Mouse (Mus musculus) embryonic facial prominence, embryonic 13.5 days (tissue): ENCODE results near the gene Bcl2l15. TPM values are rescaled to one million over a fixed set of nuclear protein-coding genes. Genes with fewer than 3 reads are reported as not detected.
A peak's percentile ranks its signal among the peaks of the same experiment; 100 is the strongest.
"Not testable (repeated sequence)": the region's sequence is repeated elsewhere in the genome, so short reads cannot be mapped to it uniquely, and the experiment has no call there.

Source experiments
- ATAC-seq: fragments of 200-750 bp; cut with Nextera tagmentation; 2 replicates; pipeline ENCODE4 v1.8.0; 2017; ENCODE audit warnings: low read depth; ENCODE audit not compliant: insufficient number of reproducible peaks, insufficient read depth, low FRiP score, low TSS enrichment
- H3K27ac ChIP-seq: fragments of 300-500 bp; sonication (generic); 2 replicates; pipeline ENCODE4 v1.5.1; 2015; ENCODE audit warnings: moderate library complexity, mild to moderate bottlenecking, inconsistent platforms
- H3K27me3 ChIP-seq: fragments of 300-500 bp; sonication (generic); 2 replicates; pipeline ENCODE4 v1.6.1; 2015; ENCODE audit warnings: mild to moderate bottlenecking, inconsistent platforms
- H3K36me3 ChIP-seq: fragments of 300-500 bp; sonication (generic); 2 replicates; pipeline ENCODE4 v1.6.1; 2015; ENCODE audit warnings: mild to moderate bottlenecking, inconsistent platforms
- H3K4me1 ChIP-seq: fragments of 300-500 bp; sonication (generic); 2 replicates; pipeline ENCODE4 v1.6.1; 2015; ENCODE audit warnings: inconsistent platforms
- H3K4me2 ChIP-seq: fragments of 300-500 bp; sonication (generic); 2 replicates; pipeline ENCODE4 v1.6.1; 2015; ENCODE audit warnings: moderate library complexity, mild to moderate bottlenecking, inconsistent platforms
- H3K4me3 ChIP-seq: fragments of 300-500 bp; sonication (generic); 2 replicates; pipeline ENCODE4 v1.5.1; 2015; ENCODE audit warnings: mild to moderate bottlenecking, inconsistent platforms
- H3K9ac ChIP-seq: fragments of 300-500 bp; sonication (generic); 2 replicates; pipeline ENCODE4 v1.6.1; 2015; ENCODE audit warnings: mild to moderate bottlenecking, inconsistent platforms
- H3K9me3 ChIP-seq: fragments of 300-500 bp; sonication (generic); 2 replicates; pipeline ENCODE4 v1.6.1; 2016; ENCODE audit warnings: inconsistent platforms
- WGBS: fragments of 180-500 bp; shearing (Covaris S2); methylation state at CpG from one replicate; pipeline ENCODE4 v1.1.7; 2015; ENCODE audit warnings: mixed read lengths; 5-methylcytosine and 5-hydroxymethylcytosine counted together
- polyA plus RNA-seq: library from polyadenylated mRNA; unstranded; fragments of >200 nt; fragmentation: Nextera tagmentation; extraction: Ambion mirVana; gene quantifications from 2 replicates; pipeline ENCODE4 v1.2.1, GENCODE M21; 2015

Gene Bcl2l15
- polyA plus RNA-seq, 1 experiment from 2014 or later = 0.37 TPM

DNA sequence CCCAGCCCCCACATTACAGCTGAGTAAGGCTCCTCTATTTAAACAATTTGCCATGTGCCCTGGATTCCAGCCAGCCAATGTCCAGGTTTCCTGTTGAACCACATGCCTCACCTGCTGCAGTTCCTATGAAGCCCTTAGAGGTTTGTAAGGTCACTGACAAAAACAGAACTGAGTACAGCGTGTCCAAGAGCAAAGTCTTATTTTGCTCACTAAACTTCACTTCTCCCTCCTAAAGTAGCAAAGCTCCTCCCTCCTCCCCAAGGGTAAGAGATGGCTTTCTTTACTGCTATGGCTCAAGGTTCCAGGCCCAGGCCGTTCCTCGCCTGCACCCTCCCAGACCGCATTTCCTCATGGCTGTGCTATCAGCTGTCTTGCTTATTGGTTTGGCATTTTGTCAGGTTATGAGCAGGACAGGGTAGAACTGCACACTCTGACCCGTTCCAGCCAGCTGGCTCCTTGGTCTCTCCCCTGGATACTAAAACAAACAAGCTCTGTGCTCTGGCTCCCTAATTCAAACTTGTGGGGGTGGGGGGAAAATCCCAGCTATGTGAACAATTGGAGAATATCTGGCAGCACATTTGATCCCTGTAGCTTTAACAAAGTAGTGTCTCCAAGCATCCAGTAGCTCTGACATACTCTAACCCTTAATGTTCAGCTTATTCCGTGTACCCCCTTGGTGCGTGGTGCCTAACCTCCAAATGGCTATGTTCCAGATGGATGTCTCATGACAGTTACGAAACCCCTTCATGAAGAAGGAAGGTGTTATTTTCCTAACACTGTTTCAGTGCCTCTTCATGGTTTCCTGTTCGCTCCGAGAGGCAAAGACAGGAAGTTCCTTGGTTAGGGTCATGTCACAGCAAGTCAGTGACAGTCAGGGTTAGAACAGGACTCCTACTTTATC, 30.5 kb upstream of the Bcl2l15 start:
- Histone ChIP-seq H3K9me3 (no peaks in the 10 kb centered on the region), H3K27me3 (no peaks in the 10 kb centered on the region), H3K9ac (no peak overlapping the region; the same call in 1 of the 2 replicates), H3K4me3 (no peak overlapping the region), H3K4me1 (no peaks in the 10 kb centered on the region), H3K4me2 (no peak overlapping the region; the same call in 1 of the 2 replicates), H3K36me3 (peaks cover 41% of the 10 kb centered on the region), H3K27ac (0 out of 2 replicates have a peak overlapping the region, but pooled peaks have one; percentile 5)
- 73% methylated on average over 10 of the region's 10 CpGs for WGBS
- ATAC-seq = no peak

DNA sequence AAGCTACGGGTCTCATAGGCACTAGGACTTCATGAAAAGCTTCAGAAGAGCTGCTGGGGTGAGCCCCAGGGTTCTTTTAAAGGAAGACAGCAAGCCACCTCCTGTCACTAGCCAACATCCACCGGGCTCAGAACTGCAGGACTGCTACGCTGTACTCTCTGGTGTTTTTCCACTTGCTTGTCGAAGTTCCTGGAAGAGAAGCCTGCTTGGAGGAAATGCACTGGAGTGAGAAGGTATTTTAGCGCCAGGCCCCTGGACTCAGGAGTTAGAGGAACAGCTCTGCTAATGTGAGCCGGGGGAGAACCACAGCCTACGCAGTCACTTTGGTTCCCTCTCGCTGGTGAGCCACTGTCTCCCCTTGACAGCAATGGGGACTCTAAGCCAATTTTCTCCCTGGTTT, 29.5 kb upstream of the Bcl2l15 start:
- Histone ChIP-seq H3K4me2 (no peak overlapping the region), H3K4me1 (peaks cover 1% of the 10 kb centered on the region), H3K9me3 (no peaks in the 10 kb centered on the region), H3K36me3 (peaks cover 45% of the 10 kb centered on the region), H3K4me3 (no peak overlapping the region), H3K27ac (no peak overlapping the region), H3K9ac (no peak overlapping the region), H3K27me3 (no peaks in the 10 kb centered on the region)
- no peak for ATAC-seq
- WGBS = 91% methylated on average over 8 of the region's 8 CpGs

DNA sequence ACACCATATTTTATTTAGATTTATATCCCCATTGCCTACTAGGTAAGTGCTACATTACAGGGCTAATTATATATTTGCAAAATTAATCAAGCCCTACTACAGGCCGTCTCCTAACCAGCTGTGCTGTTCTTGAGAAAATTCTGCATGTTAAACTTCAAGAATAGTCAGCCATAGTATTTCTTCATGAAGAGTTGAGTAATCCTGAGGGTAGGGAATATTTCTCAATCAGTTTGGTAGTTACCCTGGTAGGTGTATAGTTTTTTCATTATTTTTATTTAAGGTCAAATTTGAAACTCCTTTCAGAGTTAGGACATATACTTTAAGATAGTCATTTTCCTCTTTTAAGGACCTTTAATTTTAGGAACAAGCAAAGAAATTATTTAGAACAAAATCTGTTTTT, 26.7 kb upstream of the Bcl2l15 start:
- WGBS = 90% methylated on average over 1 of the region's 1 CpGs
- H3K36me3 ChIP-seq = peaks cover 45% of the 10 kb centered on the region

DNA sequence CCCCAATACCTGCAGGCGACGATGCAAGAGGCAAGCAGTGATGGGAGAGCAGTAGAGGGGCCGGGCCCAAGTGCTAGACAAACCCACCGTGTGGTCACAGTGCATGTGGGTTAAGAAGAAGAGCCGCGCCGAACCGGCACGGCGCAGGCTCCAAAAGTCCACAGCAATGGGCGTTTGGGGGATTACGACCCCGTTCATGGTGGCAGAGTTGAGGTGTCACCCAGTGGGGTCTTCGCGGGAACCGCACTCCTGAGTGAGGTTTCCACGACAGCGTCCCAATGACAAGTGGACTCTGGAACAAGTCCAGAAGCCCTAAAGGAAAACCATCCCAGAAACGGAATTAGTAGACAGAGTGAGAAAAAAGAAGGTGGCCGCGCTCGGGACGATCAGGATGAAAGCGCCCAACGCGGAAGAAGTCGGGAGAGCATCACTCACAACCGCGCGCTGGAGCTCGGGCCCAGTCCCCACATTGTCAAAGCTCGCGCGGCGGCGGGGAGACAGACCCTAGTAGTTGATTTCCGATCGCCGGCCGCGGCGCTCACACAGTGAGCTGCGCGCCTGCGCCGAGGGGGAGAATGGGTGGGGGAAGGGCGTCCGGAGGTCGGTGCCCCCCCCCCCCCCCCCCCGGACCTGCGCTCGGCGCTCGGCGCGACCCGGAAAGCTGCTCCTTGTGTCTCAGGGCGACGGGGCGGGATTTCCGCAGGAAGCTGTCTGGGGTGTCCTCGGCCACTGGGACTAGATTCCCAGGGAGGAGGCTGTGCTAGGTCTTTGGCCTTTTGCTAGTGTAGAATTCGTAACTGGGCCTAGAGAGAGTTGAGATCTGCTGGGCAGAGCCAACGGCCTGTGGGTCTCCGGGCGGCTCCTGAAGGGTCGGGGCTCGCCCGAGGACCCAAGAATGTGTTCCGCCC, 23.3 kb upstream of the Bcl2l15 start, which contains the start of the genes Dclre1b, Ap4b1 and Gm43064:
Dclre1b (minus strand) TSS at position 554 of the 908 bp plus-strand sequence.
Ap4b1 (plus strand) TSS at position 630 of the 908 bp plus-strand sequence.
Gm43064 (plus strand) TSS at position 683 of the 908 bp plus-strand sequence.
- peak within 1 kb of the TSS; percentile 74 for H3K4me2 ChIP-seq
- H3K9me3 ChIP-seq = no peaks in the 10 kb centered on the region
- H3K4me1 ChIP-seq = peaks cover 9% of the 10 kb centered on the region
- peaks cover 35% of the 10 kb centered on the region for H3K36me3 ChIP-seq
- ATAC-seq = peak; percentile 93
- H3K27ac ChIP-seq = peak within 1 kb of the TSS; percentile 88
- H3K27me3 ChIP-seq = no peaks in the 10 kb centered on the region
- H3K9ac ChIP-seq = peak within 1 kb of the TSS; percentile 91
- peak within 1 kb of the TSS; percentile 78 for H3K4me3 ChIP-seq
- WGBS = under 1% methylated on average over 58 of the region's 70 CpGs

More for the DNA sequence above, 26.7 kb upstream of the Bcl2l15 start:
- Histone ChIP-seq H3K27me3 (no peaks in the 10 kb centered on the region), H3K4me3 (no peak overlapping the region), H3K9ac (no peak overlapping the region), H3K4me2 (no peak overlapping the region), H3K4me1 (peaks cover 9% of the 10 kb centered on the region), H3K9me3 (no peaks in the 10 kb centered on the region), H3K27ac (no peak overlapping the region)
- no peak for ATAC-seq

DNA sequence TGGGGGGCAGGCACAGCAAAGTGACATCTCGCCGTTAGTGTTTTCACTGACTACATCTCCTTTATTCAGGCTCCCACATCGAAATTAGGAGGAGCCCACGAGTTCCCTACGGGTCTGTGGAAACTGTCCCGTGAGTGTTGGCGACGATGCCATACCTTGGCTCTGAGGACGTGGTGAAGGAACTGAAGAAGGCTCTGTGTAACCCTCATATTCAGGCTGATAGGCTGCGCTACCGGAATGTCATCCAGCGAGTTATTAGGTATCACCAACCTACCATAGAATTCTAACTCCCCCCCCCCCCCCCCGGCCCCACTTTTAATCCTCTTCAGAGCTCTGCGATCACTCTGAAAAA, 22.6 kb upstream of the Bcl2l15 start:
- 3% methylated on average over 14 of the region's 14 CpGs for WGBS
- H3K9me3 ChIP-seq = no peaks in the 10 kb centered on the region
- H3K27me3 ChIP-seq = no peaks in the 10 kb centered on the region
- ATAC-seq = peak; percentile 53; the same call in 1 of the 2 replicates
- H3K4me3 ChIP-seq = peak overlapping the region; percentile 78
- peak overlapping the region; percentile 88 for H3K27ac ChIP-seq
- peak overlapping the region; percentile 74 for H3K4me2 ChIP-seq
- peaks cover 34% of the 10 kb centered on the region for H3K36me3 ChIP-seq
- peak overlapping the region; percentile 91 for H3K9ac ChIP-seq
- H3K4me1 ChIP-seq = peaks cover 9% of the 10 kb centered on the region

DNA sequence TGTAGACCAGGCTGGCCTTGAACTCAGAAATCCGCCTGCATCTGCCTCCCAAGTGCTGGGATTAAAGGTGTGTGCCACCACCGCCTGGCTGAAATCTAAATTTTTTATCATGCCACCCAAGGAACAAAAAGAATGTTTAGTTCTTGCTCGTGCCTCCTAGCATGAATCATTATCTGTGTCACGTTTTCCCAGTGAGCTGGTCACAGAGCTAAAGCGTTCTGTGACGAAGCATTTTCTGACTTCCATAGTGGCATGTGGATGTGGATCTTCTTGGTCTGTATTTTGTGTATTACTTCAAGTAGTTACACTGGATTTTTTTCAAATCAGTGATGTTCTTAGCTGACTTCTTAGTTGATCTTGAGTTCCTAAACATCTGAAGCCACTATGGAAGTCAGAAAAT, 21.4 kb upstream of the Bcl2l15 start:
- ATAC-seq = no peak
- H3K9ac ChIP-seq = no peak overlapping the region
- H3K36me3 ChIP-seq = peaks cover 40% of the 10 kb centered on the region
- peaks cover 9% of the 10 kb centered on the region for H3K4me1 ChIP-seq
- WGBS = 89% methylated on average over 6 of the region's 6 CpGs
- H3K9me3 ChIP-seq = no peaks in the 10 kb centered on the region
- H3K27me3 ChIP-seq = no peaks in the 10 kb centered on the region
- H3K4me3 ChIP-seq = no peak overlapping the region
- no peak overlapping the region for H3K27ac ChIP-seq
- H3K4me2 ChIP-seq = no peak overlapping the region

DNA sequence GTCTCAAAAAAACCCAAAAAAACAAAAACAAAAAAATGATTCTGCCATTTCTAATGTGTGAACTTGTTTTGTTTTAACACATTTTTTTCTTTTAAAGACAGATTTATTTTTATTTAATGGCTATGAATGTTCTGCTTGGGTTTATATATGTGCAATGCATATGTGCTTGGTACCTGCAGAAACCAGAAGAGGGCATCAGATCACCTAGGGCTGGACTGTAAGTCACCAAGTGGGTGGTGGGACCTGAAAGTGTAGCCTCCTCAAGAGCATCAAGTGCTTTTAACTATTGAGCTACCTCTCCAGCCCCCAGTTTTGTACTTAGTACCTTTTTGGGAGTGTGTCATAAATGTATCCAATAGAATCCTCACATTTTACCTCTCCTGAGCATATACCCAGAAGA, 4.9 kb upstream of the Bcl2l15 start:
- H3K27me3 ChIP-seq = no peaks in the 10 kb centered on the region
- H3K9me3 ChIP-seq = no peaks in the 10 kb centered on the region
- no peak overlapping the region for H3K4me2 ChIP-seq
- H3K4me1 ChIP-seq = no peaks in the 10 kb centered on the region
- no peak overlapping the region for H3K9ac ChIP-seq
- H3K36me3 ChIP-seq = peaks cover 6% of the 10 kb centered on the region
- no peak overlapping the region for H3K27ac ChIP-seq
- no peak for ATAC-seq
- H3K4me3 ChIP-seq = no peak overlapping the region

DNA sequence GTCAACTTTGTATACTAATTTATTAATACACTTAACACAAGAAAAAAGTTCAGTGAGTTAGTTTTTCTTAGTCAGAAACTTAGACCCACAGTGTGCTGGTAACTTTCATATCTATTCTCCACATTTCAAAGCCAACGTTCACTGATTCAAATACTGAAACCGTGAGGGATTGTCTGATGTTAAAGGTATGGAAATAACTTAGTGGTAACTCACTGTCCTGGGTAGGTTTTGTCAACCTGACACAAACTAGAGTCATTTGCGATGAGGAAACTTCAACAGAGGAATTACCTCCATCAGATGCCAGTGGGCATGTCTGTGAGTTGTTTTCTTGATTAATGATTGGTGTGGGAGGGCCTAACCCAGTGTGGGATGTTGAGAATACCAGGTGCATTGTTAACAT, 3.4 kb upstream of the Bcl2l15 start:
- Histone ChIP-seq H3K36me3 (no peaks in the 10 kb centered on the region), H3K27me3 (no peaks in the 10 kb centered on the region), H3K4me1 (no peaks in the 10 kb centered on the region), H3K9me3 (no peaks in the 10 kb centered on the region), H3K9ac (no peak overlapping the region), H3K4me2 (no peak overlapping the region), H3K27ac (no peak overlapping the region), H3K4me3 (no peak overlapping the region)
- WGBS = 81% methylated on average over 3 of the region's 3 CpGs
- ATAC-seq = no peak

DNA sequence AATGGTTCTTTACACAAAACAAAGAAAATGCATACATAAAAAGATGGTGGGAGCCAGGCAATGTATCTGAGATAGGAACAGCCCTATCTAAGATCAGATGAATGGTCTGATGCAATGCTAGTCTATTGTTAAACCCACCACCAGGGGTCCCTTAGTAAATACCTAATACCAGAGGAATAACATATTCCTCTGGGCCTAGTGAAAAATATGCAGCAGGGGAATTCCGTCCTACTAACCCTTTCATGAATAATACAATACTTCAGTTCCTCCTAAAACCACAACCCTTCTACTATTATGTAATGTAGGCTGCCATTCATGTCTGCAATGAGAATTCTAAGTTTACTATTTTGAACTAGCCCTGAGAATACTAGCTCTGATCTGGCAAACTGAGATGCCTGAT, 1.7 kb upstream of the Bcl2l15 start:
- ATAC-seq, H3K4me1 ChIP-seq, H3K36me3 ChIP-seq, H3K4me3 ChIP-seq, H3K4me2 ChIP-seq, H3K27me3 ChIP-seq, H3K9me3 ChIP-seq, H3K9ac ChIP-seq, H3K27ac ChIP-seq: not testable (repeated sequence)
- 36% methylated on average over 1 of the region's 1 CpGs for WGBS

DNA sequence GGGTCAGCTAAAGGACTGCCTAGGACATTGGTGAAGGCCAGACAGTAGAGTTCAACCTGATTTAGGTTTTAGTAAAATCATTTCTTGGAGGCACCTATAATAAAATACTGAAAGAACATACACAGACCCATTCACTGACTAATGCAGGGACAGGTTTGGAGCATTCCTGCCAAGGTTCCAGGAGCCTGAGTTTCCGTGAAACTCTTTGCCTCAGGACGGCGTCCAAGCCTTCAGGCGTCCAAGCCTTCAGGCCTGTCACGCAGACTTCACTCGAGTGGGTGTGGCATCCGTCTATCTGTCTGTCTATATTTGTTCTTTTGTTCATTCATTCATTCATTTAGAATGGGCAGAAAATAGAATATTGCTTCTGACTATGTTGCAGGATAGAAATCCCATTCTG, 1.3 kb upstream of the Bcl2l15 start:
- H3K9ac ChIP-seq = no peak overlapping the region
- ATAC-seq = no peak

DNA sequence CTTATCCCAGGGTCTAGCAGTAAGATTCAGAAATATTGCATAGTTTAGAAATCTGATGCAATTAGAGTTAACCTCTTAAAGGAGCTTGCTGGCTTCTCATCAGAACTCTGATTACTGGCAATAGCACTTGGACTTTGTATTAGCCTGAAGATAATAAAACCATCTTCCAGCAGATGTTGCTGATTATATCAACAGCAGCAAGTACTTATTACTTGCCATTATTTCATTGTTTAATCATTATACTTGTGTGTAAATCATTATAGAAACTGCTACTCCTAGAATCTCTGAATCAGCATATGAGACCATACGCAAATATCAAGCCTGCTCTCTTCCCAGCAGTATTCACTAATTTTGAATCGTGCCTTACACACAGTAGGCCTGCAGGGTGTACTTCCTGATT, 1.6 kb downstream of the Bcl2l15 start:
- H3K36me3 ChIP-seq = no peaks in the 10 kb centered on the region
- ATAC-seq = no peak
- no peak overlapping the region for H3K9ac ChIP-seq
- H3K4me1 ChIP-seq = 0 out of 2 replicates have a peak, but pooled peaks cover 4% of the 10 kb centered on the region
- no peak overlapping the region for H3K4me2 ChIP-seq
- no peak overlapping the region for H3K4me3 ChIP-seq
- no peaks in the 10 kb centered on the region for H3K9me3 ChIP-seq
- no peaks in the 10 kb centered on the region for H3K27me3 ChIP-seq
- 80% methylated on average over 2 of the region's 2 CpGs for WGBS
- H3K27ac ChIP-seq = no peak overlapping the region

More for the DNA sequence above, 1.3 kb upstream of the Bcl2l15 start:
- 0 out of 2 replicates have a peak, but pooled peaks cover 4% of the 10 kb centered on the region for H3K4me1 ChIP-seq
- H3K4me2 ChIP-seq = no peak overlapping the region
- H3K27ac ChIP-seq = no peak overlapping the region
- no peaks in the 10 kb centered on the region for H3K9me3 ChIP-seq
- H3K27me3 ChIP-seq = no peaks in the 10 kb centered on the region
- no peaks in the 10 kb centered on the region for H3K36me3 ChIP-seq
- H3K4me3 ChIP-seq = no peak overlapping the region
- WGBS = 72% methylated on average over 7 of the region's 7 CpGs
